Mouse (Mus musculus): ENCODE measurements at regions not wholly inside any gene's neighbourhood (a gene's known extent, or its start where the extent isn't known, plus 50 kb on each side); places are given as distances from the start of the nearest gene placed in this dataset.

DNA sequence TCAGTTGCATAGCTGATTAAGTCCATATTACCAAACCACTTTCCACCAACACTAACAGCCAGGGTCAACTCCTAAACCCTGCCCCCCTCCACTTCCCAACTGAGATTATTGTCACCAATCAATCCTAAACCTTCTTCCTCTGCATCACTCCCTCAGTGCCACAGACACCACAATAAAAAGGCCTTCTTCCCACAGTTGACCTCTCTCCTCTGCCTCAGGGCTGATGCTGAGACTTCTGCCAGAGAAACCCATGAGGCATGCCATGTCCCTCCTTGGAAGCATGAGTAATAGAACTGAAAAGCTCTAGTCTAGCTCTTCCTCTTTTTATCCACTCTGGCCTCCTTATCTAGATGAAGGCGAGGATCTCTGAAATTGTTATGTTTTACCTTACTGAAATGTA is 300.0 kb upstream of the Clec14a start:
- Histone ChIP-seq H3K27ac (no peak overlapping the region), H3K4me3 (replicated peaks) (no peak overlapping the region), H3K9me3 (no peaks in the 10 kb centered on the region), H3K36me3 (no peaks in the 10 kb centered on the region), H3K4me1 (replicated peaks) (no peaks in the 10 kb centered on the region; the same call in 1 of the 2 replicates), H3K4me2 (no peak overlapping the region), H3K27me3 (no peaks in the 10 kb centered on the region), H3K9ac (replicated peaks) (no peak overlapping the region)
- ATAC-seq (ENCODE audit: insufficient number of reproducible peaks, insufficient read depth, low FRiP score, low TSS enrichment, low read depth) = no peak
- 91% methylated on average over 1 of the region's 1 CpGs for WGBS

DNA sequence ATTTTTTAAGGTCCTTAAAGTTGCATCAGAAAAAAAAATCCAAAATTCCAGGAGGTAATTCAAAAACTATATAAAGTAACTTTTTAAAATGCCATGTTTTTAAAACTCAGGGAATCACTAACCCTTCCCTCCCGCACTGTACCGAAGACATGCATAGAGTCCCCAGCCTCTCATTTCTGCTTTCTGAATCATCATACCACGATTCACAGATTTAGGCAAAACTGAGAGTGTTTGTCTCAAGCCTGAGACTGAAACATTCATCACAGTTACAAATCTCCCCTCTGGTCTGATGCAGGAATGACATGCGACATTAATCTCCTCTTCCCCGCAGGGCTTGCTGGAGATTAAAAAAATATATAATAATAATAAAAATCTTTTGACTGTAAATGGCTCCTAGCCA is 291.8 kb upstream of the Clec14a start:
- H3K9ac ChIP-seq (replicated peaks) = no peak overlapping the region
- no peak overlapping the region for H3K4me3 ChIP-seq (replicated peaks)
- ATAC-seq (ENCODE audit: insufficient number of reproducible peaks, insufficient read depth, low FRiP score, low TSS enrichment, low read depth) = no peak
- no peak overlapping the region for H3K4me2 ChIP-seq
- no peaks in the 10 kb centered on the region for H3K27me3 ChIP-seq
- H3K36me3 ChIP-seq = no peaks in the 10 kb centered on the region
- H3K9me3 ChIP-seq = no peaks in the 10 kb centered on the region
- WGBS = 85% methylated on average over 5 of the region's 5 CpGs
- no peak overlapping the region for H3K27ac ChIP-seq
- no peaks in the 10 kb centered on the region for H3K4me1 ChIP-seq (replicated peaks)

DNA sequence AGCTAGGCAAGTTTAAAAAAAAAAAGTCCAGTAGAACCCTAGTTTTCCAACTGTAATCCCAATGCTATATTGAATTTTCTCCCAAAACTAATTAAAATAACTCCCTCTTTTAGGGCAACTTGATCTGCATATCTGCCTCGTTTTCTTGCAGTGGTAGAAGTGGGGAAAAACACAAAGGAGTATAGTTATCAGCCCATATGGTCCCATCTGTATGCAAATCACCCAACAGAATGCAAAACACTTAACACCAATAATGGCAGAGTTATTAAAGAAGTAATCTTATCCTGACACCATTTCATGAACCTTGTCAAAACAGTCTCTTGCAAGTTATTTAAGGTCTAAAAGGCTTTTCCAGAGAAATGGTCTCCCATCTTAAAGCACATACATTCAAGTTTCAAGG is 290.7 kb upstream of the Clec14a start:
- Histone ChIP-seq H3K9ac (replicated peaks) (no peak overlapping the region), H3K4me3 (replicated peaks) (no peak overlapping the region), H3K36me3 (no peaks in the 10 kb centered on the region), H3K27ac (no peak overlapping the region), H3K4me1 (replicated peaks) (no peaks in the 10 kb centered on the region), H3K9me3 (no peaks in the 10 kb centered on the region), H3K4me2 (no peak overlapping the region), H3K27me3 (no peaks in the 10 kb centered on the region)
- ATAC-seq (ENCODE audit: insufficient number of reproducible peaks, insufficient read depth, low FRiP score, low TSS enrichment, low read depth) = no peak
- 50% methylated on average over 1 of the region's 1 CpGs for WGBS

DNA sequence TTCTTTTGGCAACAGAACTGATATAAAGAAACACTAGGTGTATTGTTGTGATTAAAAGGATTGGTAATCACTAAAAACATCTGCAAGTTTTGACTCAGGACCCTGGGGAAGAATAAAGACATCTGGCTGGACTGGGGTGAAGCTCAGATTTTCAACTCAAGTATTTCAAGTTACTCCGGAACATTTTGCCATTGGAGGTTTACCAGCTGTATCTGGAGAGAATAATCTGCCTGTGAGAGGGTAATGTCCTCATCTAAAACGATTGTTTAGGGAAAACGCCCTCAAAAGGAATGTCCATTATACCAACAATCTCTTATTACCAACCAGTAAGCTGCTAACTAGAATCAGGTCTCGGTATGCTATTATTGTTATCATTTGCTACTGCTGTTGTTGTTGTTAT is 288.2 kb upstream of the Clec14a start:
- Histone ChIP-seq H3K27ac (no peak overlapping the region), H3K36me3 (no peaks in the 10 kb centered on the region), H3K9me3 (no peaks in the 10 kb centered on the region), H3K4me3 (replicated peaks) (no peak overlapping the region), H3K27me3 (no peaks in the 10 kb centered on the region), H3K9ac (replicated peaks) (no peak overlapping the region), H3K4me2 (no peak overlapping the region), H3K4me1 (replicated peaks) (no peaks in the 10 kb centered on the region)
- WGBS = 75% methylated on average over 4 of the region's 4 CpGs
- no peak for ATAC-seq (ENCODE audit: insufficient number of reproducible peaks, insufficient read depth, low FRiP score, low TSS enrichment, low read depth)

DNA sequence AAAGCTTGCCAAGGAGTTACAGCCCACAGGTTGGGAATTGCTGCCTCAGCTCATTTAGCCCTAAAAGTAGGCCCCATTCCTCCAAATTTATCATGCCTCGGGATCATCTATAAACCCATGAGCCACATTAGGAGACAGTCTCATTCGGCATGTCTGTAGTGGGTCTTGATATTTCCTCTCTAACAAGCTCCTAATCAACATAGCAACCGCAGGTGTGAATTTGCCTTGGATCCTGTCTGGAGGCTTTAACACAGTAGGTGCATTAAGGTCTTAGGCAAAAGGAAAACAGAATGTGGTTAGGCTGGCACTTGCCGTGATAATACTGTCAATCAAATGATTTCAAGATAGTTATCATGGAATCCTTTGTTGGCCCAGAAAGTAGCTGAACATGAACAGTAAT is 287.7 kb upstream of the Clec14a start:
- Histone ChIP-seq H3K4me1 (replicated peaks) (no peaks in the 10 kb centered on the region), H3K27ac (no peak overlapping the region), H3K9me3 (no peaks in the 10 kb centered on the region), H3K4me3 (replicated peaks) (no peak overlapping the region), H3K9ac (replicated peaks) (no peak overlapping the region), H3K4me2 (no peak overlapping the region), H3K27me3 (no peaks in the 10 kb centered on the region), H3K36me3 (no peaks in the 10 kb centered on the region)
- no peak for ATAC-seq (ENCODE audit: insufficient number of reproducible peaks, insufficient read depth, low FRiP score, low TSS enrichment, low read depth)
- 77% methylated on average over 4 of the region's 4 CpGs for WGBS

DNA sequence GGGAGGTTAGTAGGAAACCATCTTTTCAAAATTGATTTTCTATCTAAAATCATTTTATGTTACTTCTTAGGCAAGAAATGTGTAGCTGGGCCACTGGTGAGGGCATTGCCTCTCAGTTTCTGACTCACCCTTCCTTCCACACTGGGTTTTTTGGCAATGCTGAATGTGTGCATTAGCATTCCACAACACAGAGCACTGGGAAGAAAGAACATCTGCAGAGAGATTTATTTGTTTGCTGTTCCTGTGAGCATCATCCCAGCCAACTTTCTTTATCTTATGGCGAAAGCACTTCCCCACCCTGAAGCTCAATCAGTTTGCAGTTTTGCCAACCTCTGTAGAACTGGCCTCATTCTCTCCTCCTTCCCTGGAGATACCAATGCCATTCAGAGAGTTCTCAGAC is 287.0 kb upstream of the Clec14a start:
- WGBS = 88% methylated on average over 1 of the region's 1 CpGs
- Histone ChIP-seq H3K27me3 (no peaks in the 10 kb centered on the region), H3K4me2 (no peak overlapping the region), H3K9me3 (no peaks in the 10 kb centered on the region), H3K4me1 (replicated peaks) (no peaks in the 10 kb centered on the region; the same call in 1 of the 2 replicates), H3K27ac (no peak overlapping the region), H3K4me3 (replicated peaks) (no peak overlapping the region), H3K9ac (replicated peaks) (no peak overlapping the region), H3K36me3 (no peaks in the 10 kb centered on the region)
- ATAC-seq (ENCODE audit: insufficient number of reproducible peaks, insufficient read depth, low FRiP score, low TSS enrichment, low read depth) = no peak

DNA sequence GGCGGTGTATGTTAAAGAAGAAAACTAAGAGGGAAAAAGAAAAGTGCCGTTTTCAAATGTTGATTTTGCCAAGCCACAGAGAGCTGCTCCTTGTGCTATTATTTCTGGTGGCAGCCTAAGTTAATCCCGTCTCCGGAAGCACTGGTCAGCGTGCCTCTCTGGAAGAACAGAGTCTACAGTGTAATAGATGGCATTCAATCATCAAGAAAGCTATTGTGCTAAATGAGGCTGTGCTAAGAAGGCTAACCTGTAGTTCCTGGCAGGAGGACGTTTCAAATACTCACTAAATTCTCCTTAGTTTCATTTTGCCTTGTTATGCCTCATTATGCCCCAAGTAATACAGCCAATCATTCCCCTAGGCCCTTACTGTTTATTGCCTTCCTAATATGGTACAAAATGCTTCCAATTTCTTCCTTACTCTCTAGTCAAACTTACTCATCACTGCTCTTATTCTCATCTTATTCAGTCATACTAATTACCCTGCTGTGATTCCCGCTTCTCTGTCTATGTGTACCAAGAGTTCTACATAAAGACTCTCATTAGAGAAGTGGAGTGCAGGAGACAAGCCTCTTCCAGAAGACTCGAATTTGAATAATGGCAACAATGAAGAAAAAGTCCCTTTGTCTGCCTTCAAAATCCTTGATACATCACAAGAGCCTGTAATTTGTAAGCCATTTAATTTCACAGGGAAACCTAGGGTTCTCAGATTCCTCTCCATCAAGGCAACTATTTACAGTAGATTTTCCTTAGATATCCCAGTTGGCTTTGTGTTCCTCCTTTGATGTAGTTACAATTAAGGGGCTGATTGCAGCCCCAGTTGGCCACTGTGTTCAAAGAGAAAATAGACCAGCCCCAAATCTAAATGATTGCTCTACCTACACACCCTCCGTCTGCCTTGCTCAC is 282.0 kb upstream of the Clec14a start:
- H3K4me2 ChIP-seq = peak overlapping the region; percentile 10; the same call in 1 of the 2 replicates
- no peaks in the 10 kb centered on the region for H3K9me3 ChIP-seq
- WGBS = 34% methylated on average over 9 of the region's 9 CpGs
- H3K36me3 ChIP-seq = no peaks in the 10 kb centered on the region
- ATAC-seq (ENCODE audit: insufficient number of reproducible peaks, insufficient read depth, low FRiP score, low TSS enrichment, low read depth) = peak; percentile 52; the same call in 1 of the 2 replicates
- peaks cover 3% of the 10 kb centered on the region; the same call in 1 of the 2 replicates for H3K4me1 ChIP-seq (replicated peaks)
- no peak overlapping the region for H3K4me3 ChIP-seq (replicated peaks)
- no peak overlapping the region for H3K9ac ChIP-seq (replicated peaks)
- no peaks in the 10 kb centered on the region for H3K27me3 ChIP-seq
- H3K27ac ChIP-seq = peak overlapping the region; percentile 71; the same call in 1 of the 2 replicates

DNA sequence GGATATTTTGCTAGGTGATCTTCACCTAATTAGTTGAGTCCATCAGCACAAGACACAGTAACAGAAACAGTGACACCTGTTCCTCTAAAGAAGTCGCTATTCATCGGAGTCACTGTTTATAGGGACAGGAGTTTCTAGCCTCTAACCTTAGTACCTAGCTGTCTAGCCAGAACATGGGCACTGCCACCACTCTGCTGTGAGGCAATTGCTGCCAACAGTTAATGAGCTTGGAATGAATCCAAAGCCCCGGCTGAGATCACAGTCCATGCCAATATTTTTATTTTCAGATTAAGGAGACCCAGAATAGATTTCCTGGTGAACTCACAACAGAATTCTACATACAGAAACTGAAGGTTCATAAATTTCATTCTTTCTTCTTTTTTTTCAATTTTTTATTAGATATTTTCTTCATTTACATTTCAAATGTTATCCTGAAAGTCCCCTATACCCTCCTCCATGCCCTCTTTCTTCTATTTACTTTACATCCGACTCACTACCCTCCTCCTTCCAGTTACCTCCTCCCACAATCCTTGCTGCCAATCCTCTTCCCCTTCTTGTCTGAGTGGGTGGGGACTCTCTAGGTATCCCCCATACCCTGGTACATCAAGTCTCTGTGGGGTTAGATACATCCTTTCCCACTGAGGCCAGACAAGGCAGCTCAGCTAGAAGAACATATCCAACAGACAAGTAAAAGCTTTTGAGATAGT is 276.9 kb upstream of the Clec14a start:
- H3K4me3 ChIP-seq (replicated peaks) = no peak overlapping the region
- H3K4me2 ChIP-seq = no peak overlapping the region
- ATAC-seq (ENCODE audit: insufficient number of reproducible peaks, insufficient read depth, low FRiP score, low TSS enrichment, low read depth) = no peak
- no peaks in the 10 kb centered on the region for H3K36me3 ChIP-seq
- H3K27ac ChIP-seq = no peak overlapping the region
- no peak overlapping the region for H3K9ac ChIP-seq (replicated peaks)
- H3K27me3 ChIP-seq = no peaks in the 10 kb centered on the region
- no peaks in the 10 kb centered on the region for H3K9me3 ChIP-seq
- H3K4me1 ChIP-seq (replicated peaks) = peaks cover 3% of the 10 kb centered on the region; the same call in 1 of the 2 replicates
- 87% methylated on average over 4 of the region's 4 CpGs for WGBS

DNA sequence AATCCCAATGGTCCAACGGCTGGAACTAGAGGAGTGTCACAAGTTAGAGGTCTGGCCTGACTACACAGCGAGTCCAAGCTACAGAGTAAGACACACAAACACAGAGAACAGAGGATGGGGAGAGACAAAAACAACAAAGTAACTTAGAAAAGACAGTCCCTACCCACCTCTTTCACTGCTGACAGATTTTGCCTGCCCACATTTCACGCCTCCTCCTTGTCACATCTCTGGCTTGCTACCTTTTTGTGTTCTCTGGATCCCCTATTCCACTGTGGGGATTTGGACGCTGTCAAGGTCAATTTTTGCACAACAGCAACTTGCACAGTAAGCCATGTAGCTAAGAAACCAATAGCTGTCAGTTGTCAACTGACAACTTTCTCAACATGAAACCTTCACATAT is 275.8 kb upstream of the Clec14a start:
- no peaks in the 10 kb centered on the region for H3K9me3 ChIP-seq
- no peak for ATAC-seq (ENCODE audit: insufficient number of reproducible peaks, insufficient read depth, low FRiP score, low TSS enrichment, low read depth)
- no peaks in the 10 kb centered on the region for H3K36me3 ChIP-seq
- H3K27ac ChIP-seq = no peak overlapping the region
- H3K4me2 ChIP-seq = no peak overlapping the region
- no peaks in the 10 kb centered on the region for H3K4me1 ChIP-seq (replicated peaks)
- H3K4me3 ChIP-seq (replicated peaks) = no peak overlapping the region
- H3K27me3 ChIP-seq = no peaks in the 10 kb centered on the region
- H3K9ac ChIP-seq (replicated peaks) = no peak overlapping the region
- 86% methylated on average over 4 of the region's 4 CpGs for WGBS

DNA sequence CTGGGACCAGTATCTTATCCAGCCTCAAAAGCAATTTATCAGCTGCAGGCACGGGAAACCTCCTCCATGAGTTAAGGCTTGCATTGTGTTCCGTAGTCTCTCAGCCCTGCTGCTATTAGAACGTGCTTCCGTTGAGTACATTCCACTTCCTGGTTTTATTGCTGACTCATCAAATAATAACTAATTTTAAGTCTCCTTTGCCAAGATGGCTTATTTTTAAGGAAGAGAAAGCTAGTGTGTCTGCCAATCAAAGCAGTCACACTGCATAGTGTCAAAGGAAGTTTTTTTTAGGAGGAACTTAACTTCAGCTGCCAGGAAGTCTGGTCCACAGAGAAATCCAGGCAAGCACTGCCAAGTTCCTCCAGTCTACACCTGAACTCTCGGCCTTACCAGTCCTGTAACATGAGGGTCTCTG is 269.2 kb upstream of the Clec14a start:
- Histone ChIP-seq H3K36me3 (no peaks in the 10 kb centered on the region), H3K4me1 (replicated peaks) (peaks cover 6% of the 10 kb centered on the region), H3K9me3 (no peaks in the 10 kb centered on the region), H3K4me2 (no peak overlapping the region), H3K27me3 (no peaks in the 10 kb centered on the region), H3K27ac (no peak overlapping the region), H3K9ac (replicated peaks) (no peak overlapping the region), H3K4me3 (replicated peaks) (no peak overlapping the region)
- no peak for ATAC-seq (ENCODE audit: insufficient number of reproducible peaks, insufficient read depth, low FRiP score, low TSS enrichment, low read depth)
- WGBS = 60% methylated on average over 5 of the region's 5 CpGs

DNA sequence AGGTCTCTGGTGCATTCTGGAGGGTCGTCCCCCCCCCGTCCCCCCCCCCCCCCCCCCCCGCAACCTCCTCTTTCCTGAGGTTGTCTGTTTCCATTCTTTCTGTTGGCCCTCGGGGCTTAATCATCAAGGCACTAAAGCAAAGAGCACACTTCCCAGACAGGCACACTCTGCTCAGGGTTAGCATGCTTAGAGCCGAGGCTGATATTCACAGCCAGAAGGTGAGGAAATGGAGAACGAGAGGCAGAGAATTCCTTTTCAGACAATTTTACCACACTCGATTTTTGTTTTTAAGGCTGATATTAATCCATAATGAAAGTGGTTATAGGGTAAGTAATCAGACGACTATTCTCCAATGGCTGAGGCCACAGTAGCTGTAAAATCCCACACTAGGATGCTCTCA is 268.7 kb upstream of the Clec14a start:
- peaks cover 6% of the 10 kb centered on the region for H3K4me1 ChIP-seq (replicated peaks)
- H3K4me3 ChIP-seq (replicated peaks) = no peak overlapping the region
- no peak for ATAC-seq (ENCODE audit: insufficient number of reproducible peaks, insufficient read depth, low FRiP score, low TSS enrichment, low read depth)
- H3K27ac ChIP-seq = 0 out of 2 replicates have a peak overlapping the region, but pooled peaks have one; percentile 25
- 62% methylated on average over 5 of the region's 8 CpGs for WGBS
- H3K9me3 ChIP-seq = no peaks in the 10 kb centered on the region
- no peaks in the 10 kb centered on the region for H3K36me3 ChIP-seq
- no peaks in the 10 kb centered on the region for H3K27me3 ChIP-seq
- no peak overlapping the region for H3K9ac ChIP-seq (replicated peaks)
- H3K4me2 ChIP-seq = no peak overlapping the region

All from limb, embryonic 12.5 days (tissue).